Mouse (Mus musculus) right cerebral cortex, postnatal 36 days (tissue): ENCODE results near the gene March7.

Experiments
- DNase-seq, 2 experiments: peaks; one replicate each; pipeline ENCODE4 v3.0.0; 2022; ENCODE audit warnings: low spot score in 2 of 2, mixed read lengths in 1 of 2

Gene March7

GRCm38 (mm10) chr2:60214683-60215082 is 5.0 kb downstream of the March7 start:
- DNase-seq, result no peak

- no peak for DNase-seq
Measured at GRCm38 (mm10) chr2:60216547-60217153, 7.0 kb downstream of the March7 start.

- no peak for DNase-seq
Measured at GRCm38 (mm10) chr2:60217620-60218019, 7.9 kb downstream of the March7 start.

GRCm38 (mm10) chr2:60221236-60221635 is 11.5 kb downstream of the March7 start:
- DNase-seq, result no peak

GRCm38 (mm10) chr2:60221954-60222353 is 12.3 kb downstream of the March7 start:
- no peak for DNase-seq

- DNase-seq, result no peak
Measured at GRCm38 (mm10) chr2:60223489-60223888, 13.8 kb downstream of the March7 start.

GRCm38 (mm10) chr2:60228470-60228869 is 18.8 kb downstream of the March7 start:
- no peak for DNase-seq

- DNase-seq, result no peak
Measured at GRCm38 (mm10) chr2:60230361-60230760, 20.7 kb downstream of the March7 start.

GRCm38 (mm10) chr2:60233147-60233546 is 23.5 kb downstream of the March7 start:
- DNase-seq, result no peak

GRCm38 (mm10) chr2:60234506-60234905 is 24.8 kb downstream of the March7 start:
- no peak for DNase-seq

- no peak for DNase-seq
Measured at GRCm38 (mm10) chr2:60252782-60253181, 43.1 kb downstream of the March7 start.

- peak in 1 of 2 experiments; percentile 47 for DNase-seq
Measured at GRCm38 (mm10) chr2:60253506-60253905, 43.8 kb downstream of the March7 start.

GRCm38 (mm10) chr2:60256751-60257150 is 47.1 kb downstream of the March7 start:
- no peak for DNase-seq

- no peak for DNase-seq
Measured at GRCm38 (mm10) chr2:60259186-60259585, 49.5 kb downstream of the March7 start.

- no peak for DNase-seq
Measured at GRCm38 (mm10) chr2:60260621-60261350, 51.1 kb downstream of the March7 start.

- DNase-seq, result no peak
Measured at GRCm38 (mm10) chr2:60267567-60267966, 57.9 kb downstream of the March7 start.

GRCm38 (mm10) chr2:60269856-60270479 is 60.3 kb downstream of the March7 start:
- DNase-seq, result no peak

- DNase-seq, result no peak
Measured at GRCm38 (mm10) chr2:60278627-60279026, 68.9 kb downstream of the March7 start.

GRCm38 (mm10) chr2:60282625-60283024 is 72.9 kb downstream of the March7 start:
- DNase-seq, result no peak

- DNase-seq, result peak in 1 of 2 experiments; percentile 5
Measured at GRCm38 (mm10) chr2:60283208-60283750, 73.6 kb downstream of the March7 start.

- DNase-seq, result peak; percentile 70 to 79
Measured at GRCm38 (mm10) chr2:60283751-60284466, 74.2 kb downstream of the March7 start.

- DNase-seq, result no peak
Measured at GRCm38 (mm10) chr2:60284467-60284821, 74.8 kb downstream of the March7 start, which contains the start of gene Cd302. Cd302 (minus strand) TSS chr2:60284488.
